Mouse (Mus musculus) ES-E14 (cell line): ENCODE data around the gene Dlgap1.

ENCODE experiments used
- CHD2 ChIP-seq: IDR thresholded peaks from 2 replicates; pipeline ENCODE4 v1.6.1; 2014; ENCODE audit warnings: mild to moderate bottlenecking, low read depth, low read length, inconsistent platforms
- HCFC1 ChIP-seq: IDR thresholded peaks from 2 replicates; pipeline ENCODE4 v1.6.1; 2012; ENCODE audit warnings: low read length, inconsistent platforms, borderline replicate concordance; ENCODE audit not compliant: insufficient read depth

DNA sequence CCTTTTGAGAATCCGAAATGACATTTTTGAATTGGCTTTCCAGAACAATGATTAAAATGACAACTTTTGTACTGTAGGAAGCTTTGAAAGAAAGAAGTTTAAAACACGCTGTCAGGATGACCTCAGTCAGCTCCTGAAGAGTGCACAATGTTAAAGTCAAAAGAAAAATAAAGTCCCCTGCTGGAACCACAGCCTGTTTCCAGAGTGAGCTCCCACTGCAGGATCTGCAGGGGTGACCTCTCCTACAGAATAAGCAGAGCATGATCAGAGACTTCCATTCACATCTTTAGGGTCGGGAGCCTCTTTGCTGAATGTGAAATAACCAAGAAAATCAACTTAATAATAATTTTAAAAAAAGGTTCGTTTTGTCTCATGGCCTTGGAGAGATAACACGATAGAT lies 544.9 kb downstream of the Dlgap1 start:
- TF ChIP-seq CHD2: no peak
- no peak for TF ChIP-seq HCFC1
